Mouse (Mus musculus): Measurements from ENCODE around the gene D1Ertd622e.

GRCm38 (mm10) chr1:97580270-97580669 lies 81.6 kb downstream of the D1Ertd622e start:
- TF ChIP-seq POLR2A (IDR thresholded peaks at IDR 0.05; ENCODE audit: extremely low read depth, insufficient read depth, low read length) = no peak
- no peak for TF ChIP-seq CTCF (IDR thresholded peaks at IDR 0.05; ENCODE audit: low read depth, low read length)
